Mouse (Mus musculus) limb, embryonic 15.5 days (tissue): ENCODE results near the gene Mfsd10. TPM values are rescaled to one million over a fixed set of nuclear protein-coding genes. Genes with fewer than 3 reads are reported as not detected.

Experiments
- ATAC-seq: fragments of 200-750 bp; cut with Nextera tagmentation; 2 replicates; pipeline ENCODE4 v1.8.0; 2017; ENCODE audit warnings: low read depth, moderate TSS enrichment; ENCODE audit not compliant: insufficient number of reproducible peaks, low FRiP score, low TSS enrichment
- H3K27ac ChIP-seq: fragments of 300-500 bp; sonication (generic); 2 replicates; pipeline ENCODE4 v1.5.1; 2015; ENCODE audit warnings: moderate library complexity, mild to moderate bottlenecking, inconsistent platforms
- H3K27me3 ChIP-seq: fragments of 300-500 bp; sonication (generic); 2 replicates; pipeline ENCODE4 v1.6.1; 2015; ENCODE audit warnings: inconsistent platforms
- H3K36me3 ChIP-seq: fragments of 300-500 bp; sonication (generic); 2 replicates; pipeline ENCODE4 v1.6.1; 2015; ENCODE audit warnings: inconsistent platforms
- H3K4me1 ChIP-seq: fragments of 300-500 bp; sonication (generic); 2 replicates; pipeline ENCODE4 v1.6.1; 2015; ENCODE audit warnings: inconsistent platforms
- H3K4me2 ChIP-seq: fragments of 300-500 bp; sonication (generic); 2 replicates; pipeline ENCODE4 v1.6.1; 2015; ENCODE audit warnings: mild to moderate bottlenecking, inconsistent platforms
- H3K4me3 ChIP-seq: fragments of 300-500 bp; sonication (generic); 2 replicates; pipeline ENCODE4 v1.5.1; 2015; ENCODE audit warnings: mild to moderate bottlenecking, inconsistent platforms
- H3K9ac ChIP-seq: fragments of 300-500 bp; sonication (generic); 2 replicates; pipeline ENCODE4 v1.6.1; 2015; ENCODE audit warnings: inconsistent platforms
- H3K9me3 ChIP-seq: fragments of 300-500 bp; sonication (generic); 2 replicates; pipeline ENCODE4 v1.6.1; 2016; ENCODE audit warnings: inconsistent platforms
- whole genome bisulfite sequencing: fragments of 180-500 bp; shearing (Covaris S2); methylation state at CpG from one replicate; pipeline ENCODE4 v1.1.7; 2015; 5-methylcytosine and 5-hydroxymethylcytosine counted together
- polyA plus RNA-seq: library from polyadenylated mRNA; unstranded; fragments of >200 nt; fragmentation: Nextera tagmentation; extraction: Ambion mirVana; gene quantifications from 2 replicates; pipeline ENCODE4 v1.2.1, GENCODE M21; 2015

Mfsd10 gene
- 134 and 148 TPM in 2 replicates for polyA plus RNA-seq

- ATAC-seq, result peak; percentile 85
- peaks cover 32% of the 10 kb centered on the region for H3K4me1 ChIP-seq
- H3K4me3 ChIP-seq, result peak within 1 kb of the TSS; percentile 69
- no peaks in the 10 kb centered on the region for H3K9me3 ChIP-seq
- peak within 1 kb of the TSS; percentile 61 for H3K9ac ChIP-seq
- H3K4me2 ChIP-seq, result peak within 1 kb of the TSS; percentile 89
- peaks cover 82% of the 10 kb centered on the region for H3K36me3 ChIP-seq
- no peaks in the 10 kb centered on the region for H3K27me3 ChIP-seq
- peak within 1 kb of the TSS; percentile 95 for H3K27ac ChIP-seq
- under 1% methylated on average over 48 of the region's 48 CpGs for WGBS
Observed at GRCm38 (mm10) chr5:34636481-34637287, at the start of gene Mfsd10. Mfsd10 (minus strand) TSS chr5:34637212.

- no peak overlapping the region for H3K4me3 ChIP-seq
- ATAC-seq, result no peak
- no peak overlapping the region for H3K9ac ChIP-seq
- 83% methylated on average over 4 of the region's 4 CpGs for WGBS
- 0 out of 2 replicates have a peak, but pooled peaks cover 10% of the 10 kb centered on the region for H3K36me3 ChIP-seq
- H3K9me3 ChIP-seq, result no peaks in the 10 kb centered on the region
- no peaks in the 10 kb centered on the region for H3K27me3 ChIP-seq
- H3K27ac ChIP-seq, result no peak overlapping the region
- H3K4me2 ChIP-seq, result no peak overlapping the region
- H3K4me1 ChIP-seq, result no peaks in the 10 kb centered on the region
Observed at GRCm38 (mm10) chr5:34670280-34670679, 33.3 kb upstream of the Mfsd10 start.

GRCm38 (mm10) chr5:34669493-34669892 is 32.5 kb upstream of the Mfsd10 start:
- no peaks in the 10 kb centered on the region for H3K9me3 ChIP-seq
- no peaks in the 10 kb centered on the region for H3K4me1 ChIP-seq
- H3K27me3 ChIP-seq, result no peaks in the 10 kb centered on the region
- H3K9ac ChIP-seq, result no peak overlapping the region
- no peak overlapping the region for H3K27ac ChIP-seq
- H3K4me3 ChIP-seq, result no peak overlapping the region
- no peak for ATAC-seq
- H3K36me3 ChIP-seq, result 0 out of 2 replicates have a peak, but pooled peaks cover 10% of the 10 kb centered on the region
- WGBS, result 74% methylated on average over 2 of the region's 2 CpGs
- H3K4me2 ChIP-seq, result no peak overlapping the region

- Histone ChIP-seq H3K4me3 (no peak overlapping the region), H3K27me3 (no peaks in the 10 kb centered on the region), H3K4me2 (no peak overlapping the region), H3K9ac (no peak overlapping the region), H3K27ac (no peak overlapping the region), H3K36me3 (0 out of 2 replicates have a peak, but pooled peaks cover 2% of the 10 kb centered on the region), H3K9me3 (no peaks in the 10 kb centered on the region), H3K4me1 (peaks cover 11% of the 10 kb centered on the region)
- ATAC-seq, result no peak
- 71% methylated on average over 2 of the region's 2 CpGs for WGBS
Observed at GRCm38 (mm10) chr5:34663231-34663630, 26.2 kb upstream of the Mfsd10 start.

- no peak for ATAC-seq
- no peak overlapping the region for H3K4me2 ChIP-seq
- H3K9ac ChIP-seq, result no peak overlapping the region
- WGBS, result 88% methylated on average over 4 of the region's 4 CpGs
- H3K4me3 ChIP-seq, result no peak overlapping the region
- no peak overlapping the region for H3K27ac ChIP-seq
- H3K4me1 ChIP-seq, result peaks cover 11% of the 10 kb centered on the region
- H3K9me3 ChIP-seq, result no peaks in the 10 kb centered on the region
- H3K36me3 ChIP-seq, result peaks cover 8% of the 10 kb centered on the region
- H3K27me3 ChIP-seq, result no peaks in the 10 kb centered on the region
Observed at GRCm38 (mm10) chr5:34661909-34662308, 24.9 kb upstream of the Mfsd10 start.

- Histone ChIP-seq H3K4me3 (peak overlapping the region; percentile 79), H3K36me3 (peaks cover 14% of the 10 kb centered on the region), H3K27me3 (no peaks in the 10 kb centered on the region), H3K4me2 (peak overlapping the region; percentile 71), H3K9me3 (no peaks in the 10 kb centered on the region), H3K27ac (peak overlapping the region; percentile 95), H3K4me1 (peaks cover 11% of the 10 kb centered on the region), H3K9ac (peak overlapping the region; percentile 64)
- ATAC-seq, result no peak
- under 1% methylated on average over 57 of the region's 57 CpGs for WGBS
Observed at GRCm38 (mm10) chr5:34660591-34661130, 23.6 kb upstream of the Mfsd10 start.

GRCm38 (mm10) chr5:34659686-34660590 is 22.9 kb upstream of the Mfsd10 start, which contains the start of the genes Nop14 and Grk4:
Nop14 (minus strand) TSS chr5:34660148.
Grk4 (plus strand) TSS chr5:34660379.
- Histone ChIP-seq H3K36me3 (peaks cover 22% of the 10 kb centered on the region), H3K27me3 (no peaks in the 10 kb centered on the region), H3K27ac (peak within 1 kb of the TSS; percentile 95), H3K9me3 (no peaks in the 10 kb centered on the region), H3K9ac (peak within 1 kb of the TSS; percentile 64), H3K4me1 (peaks cover 11% of the 10 kb centered on the region), H3K4me3 (peak within 1 kb of the TSS; percentile 79), H3K4me2 (peak within 1 kb of the TSS; percentile 71)
- peak; percentile 100 for ATAC-seq
- WGBS, result under 1% methylated on average over 60 of the region's 60 CpGs

GRCm38 (mm10) chr5:34657556-34657955 is 20.5 kb upstream of the Mfsd10 start:
- Histone ChIP-seq H3K9ac (no peak overlapping the region), H3K4me2 (no peak overlapping the region), H3K4me1 (peaks cover 11% of the 10 kb centered on the region), H3K9me3 (no peaks in the 10 kb centered on the region), H3K36me3 (peaks cover 45% of the 10 kb centered on the region), H3K27ac (no peak overlapping the region), H3K27me3 (no peaks in the 10 kb centered on the region), H3K4me3 (no peak overlapping the region)
- WGBS, result 91% methylated on average over 8 of the region's 8 CpGs
- no peak for ATAC-seq

GRCm38 (mm10) chr5:34654881-34655280 is 17.9 kb upstream of the Mfsd10 start:
- 90% methylated on average over 9 of the region's 9 CpGs for WGBS
- no peak overlapping the region for H3K4me2 ChIP-seq
- H3K9me3 ChIP-seq, result no peaks in the 10 kb centered on the region
- H3K27me3 ChIP-seq, result no peaks in the 10 kb centered on the region
- ATAC-seq, result no peak
- no peak overlapping the region for H3K9ac ChIP-seq
- H3K27ac ChIP-seq, result no peak overlapping the region
- H3K4me3 ChIP-seq, result no peak overlapping the region
- peaks cover 8% of the 10 kb centered on the region for H3K4me1 ChIP-seq
- peaks cover 71% of the 10 kb centered on the region for H3K36me3 ChIP-seq

- H3K36me3 ChIP-seq, result peaks cover 90% of the 10 kb centered on the region
- H3K27me3 ChIP-seq, result no peaks in the 10 kb centered on the region
- 86% methylated on average over 5 of the region's 5 CpGs for WGBS
- H3K4me2 ChIP-seq, result no peak overlapping the region
- no peak for ATAC-seq
- no peaks in the 10 kb centered on the region for H3K9me3 ChIP-seq
- no peak overlapping the region for H3K27ac ChIP-seq
- H3K4me3 ChIP-seq, result no peak overlapping the region
- H3K4me1 ChIP-seq, result no peaks in the 10 kb centered on the region
- H3K9ac ChIP-seq, result no peak overlapping the region
Observed at GRCm38 (mm10) chr5:34652961-34653360, 15.9 kb upstream of the Mfsd10 start.

- H3K4me1 ChIP-seq, result no peaks in the 10 kb centered on the region
- no peaks in the 10 kb centered on the region for H3K9me3 ChIP-seq
- H3K4me3 ChIP-seq, result no peak overlapping the region
- 56% methylated on average over 4 of the region's 4 CpGs for WGBS
- no peak for ATAC-seq
- H3K4me2 ChIP-seq, result no peak overlapping the region
- H3K9ac ChIP-seq, result no peak overlapping the region
- H3K27ac ChIP-seq, result no peak overlapping the region
- H3K27me3 ChIP-seq, result no peaks in the 10 kb centered on the region
- H3K36me3 ChIP-seq, result peaks cover 97% of the 10 kb centered on the region
Observed at GRCm38 (mm10) chr5:34647581-34647980, 10.6 kb upstream of the Mfsd10 start.
